Mouse (Mus musculus): ENCODE measurements around the gene Rrp36. TPM values are rescaled to one million over a fixed set of nuclear protein-coding genes. Genes with fewer than 3 reads are reported as not detected.
A peak's percentile ranks its signal among the peaks of the same experiment; 100 is the strongest.

Rrp36 gene
- polyA plus RNA-seq, 1 experiment, result 48.5 TPM

GRCm38 (mm10) chr17:46619683-46620357 is 54.3 kb downstream of the Rrp36 start:
- H3K36me3 ChIP-seq (ENCODE audit: control insufficient read depth, insufficient read depth, low read length, poor library complexity, severe bottlenecking), result no peaks in the 10 kb centered on the region
- H3K4me1 ChIP-seq (ENCODE audit: control insufficient read depth, insufficient read depth, low read length), result peaks cover 24% of the 10 kb centered on the region
- H3K27me3 ChIP-seq (ENCODE audit: control insufficient read depth, insufficient read depth, low read length, poor library complexity, severe bottlenecking), result no peaks in the 10 kb centered on the region
- TF ChIP-seq POLR2A (IDR thresholded peaks at IDR 0.05; ENCODE audit: insufficient read depth, low read length) (no peak), EP300 (IDR thresholded peaks at IDR 0.05; ENCODE audit: insufficient read depth, low read depth, low read length) (no peak)
- H3K4me3 ChIP-seq (ENCODE audit: low read depth, low read length), result no peak overlapping the region
- H3K9ac ChIP-seq (ENCODE audit: low read depth, poor library complexity, severe bottlenecking), result peak overlapping the region; percentile 45
- H3K27ac ChIP-seq (ENCODE audit: insufficient read depth, low read length), result peak overlapping the region; percentile 89
- no peaks in the 10 kb centered on the region for H3K9me3 ChIP-seq (replicated peaks; ENCODE audit: control insufficient read depth, insufficient read depth, low read length, poor library complexity, severe bottlenecking)

DNA sequence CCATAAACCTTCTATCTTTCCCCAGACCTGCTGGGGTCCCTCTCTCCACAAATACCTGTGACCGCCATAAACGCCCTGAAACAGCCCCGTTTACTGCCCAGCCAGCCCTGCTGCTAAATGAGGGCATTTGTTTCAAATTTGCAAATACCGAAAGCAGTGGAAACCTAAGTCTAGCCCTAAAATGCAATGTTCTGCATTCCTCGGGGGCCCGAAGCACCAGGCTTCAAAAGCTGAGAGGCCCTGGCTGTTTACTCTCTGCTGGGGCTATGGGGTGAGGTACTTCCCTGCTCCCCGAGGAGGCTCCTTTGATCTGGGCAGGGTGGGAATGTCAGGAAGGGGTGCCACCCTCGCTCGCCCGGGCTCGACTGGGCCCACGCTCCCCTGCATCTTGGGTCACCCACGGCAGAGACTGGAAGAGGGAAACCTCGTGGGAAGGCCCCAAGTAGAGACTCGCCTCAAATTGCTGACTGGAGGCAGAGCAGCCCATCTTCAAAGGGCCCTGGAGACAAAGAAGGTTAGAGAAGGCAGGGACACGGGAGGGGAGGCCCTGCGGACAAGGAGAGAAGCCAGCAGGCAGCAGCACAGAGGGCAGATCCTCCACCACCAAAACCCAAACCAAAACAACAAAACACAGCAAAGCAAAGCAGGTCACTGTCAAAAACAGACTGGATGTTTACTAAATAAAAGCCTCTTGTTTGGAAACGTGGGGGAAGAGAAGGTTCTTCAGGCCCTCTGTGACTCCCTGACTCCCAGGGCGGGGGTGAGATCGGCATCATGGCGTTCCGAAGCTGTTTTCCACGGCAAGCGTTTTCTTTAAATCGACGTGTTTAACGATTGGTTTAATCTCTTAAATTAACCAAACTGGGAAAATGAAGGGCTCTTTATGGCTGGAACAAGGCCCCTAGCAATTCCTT is 55.1 kb downstream of the Rrp36 start:
- H3K9ac ChIP-seq (ENCODE audit: low read depth, poor library complexity, severe bottlenecking), result peak overlapping the region; percentile 45
- H3K36me3 ChIP-seq (ENCODE audit: control insufficient read depth, insufficient read depth, low read length, poor library complexity, severe bottlenecking), result no peaks in the 10 kb centered on the region
- peak overlapping the region; percentile 89 for H3K27ac ChIP-seq (ENCODE audit: insufficient read depth, low read length)
- H3K4me3 ChIP-seq (ENCODE audit: low read depth, low read length), result peak overlapping the region; percentile 1; the same call in 1 of the 2 replicates
- H3K9me3 ChIP-seq (replicated peaks; ENCODE audit: control insufficient read depth, insufficient read depth, low read length, poor library complexity, severe bottlenecking), result no peaks in the 10 kb centered on the region
- no peak for TF ChIP-seq EP300 (IDR thresholded peaks at IDR 0.05; ENCODE audit: insufficient read depth, low read depth, low read length)
- TF ChIP-seq CTCF (IDR thresholded peaks at IDR 0.05; ENCODE audit: low read depth, low read length), result no peak
- no peak for TF ChIP-seq POLR2A (IDR thresholded peaks at IDR 0.05; ENCODE audit: insufficient read depth, low read length)
- no peaks in the 10 kb centered on the region for H3K27me3 ChIP-seq (ENCODE audit: control insufficient read depth, insufficient read depth, low read length, poor library complexity, severe bottlenecking)
- peaks cover 24% of the 10 kb centered on the region for H3K4me1 ChIP-seq (ENCODE audit: control insufficient read depth, insufficient read depth, low read length)

DNA sequence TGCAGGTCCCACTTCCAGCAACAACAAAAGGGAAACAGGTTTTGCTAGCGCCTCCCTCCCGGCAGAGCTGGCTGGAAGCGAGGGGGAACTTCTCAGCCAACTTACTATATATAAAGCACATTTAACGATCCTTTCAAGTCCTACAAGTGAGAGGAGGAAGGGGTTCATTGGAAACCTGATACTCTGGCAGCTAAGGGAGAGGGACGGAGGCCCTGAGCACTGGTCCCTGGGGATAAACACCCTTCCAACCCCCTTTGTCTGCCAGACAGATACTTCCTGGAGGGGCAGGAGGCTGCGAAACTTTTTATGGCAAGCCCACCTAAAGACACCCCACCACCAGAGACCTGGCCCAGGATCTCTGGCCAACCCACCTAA is 55.8 kb downstream of the Rrp36 start:
- no peaks in the 10 kb centered on the region for H3K27me3 ChIP-seq (ENCODE audit: control insufficient read depth, insufficient read depth, low read length, poor library complexity, severe bottlenecking)
- peak overlapping the region; percentile 45 for H3K9ac ChIP-seq (ENCODE audit: low read depth, poor library complexity, severe bottlenecking)
- peaks cover 27% of the 10 kb centered on the region for H3K4me1 ChIP-seq (ENCODE audit: control insufficient read depth, insufficient read depth, low read length)
- H3K27ac ChIP-seq (ENCODE audit: insufficient read depth, low read length), result peak overlapping the region; percentile 89
- H3K36me3 ChIP-seq (ENCODE audit: control insufficient read depth, insufficient read depth, low read length, poor library complexity, severe bottlenecking), result no peaks in the 10 kb centered on the region
- TF ChIP-seq CTCF (IDR thresholded peaks at IDR 0.05; ENCODE audit: low read depth, low read length) (no peak), POLR2A (IDR thresholded peaks at IDR 0.05; ENCODE audit: insufficient read depth, low read length) (no peak), EP300 (IDR thresholded peaks at IDR 0.05; ENCODE audit: insufficient read depth, low read depth, low read length) (0 out of 2 replicates have a peak, but pooled peaks have one; percentile 64)
- no peaks in the 10 kb centered on the region for H3K9me3 ChIP-seq (replicated peaks; ENCODE audit: control insufficient read depth, insufficient read depth, low read length, poor library complexity, severe bottlenecking)
- H3K4me3 ChIP-seq (ENCODE audit: low read depth, low read length), result peak overlapping the region; percentile 20; the same call in 1 of the 2 replicates

- Histone ChIP-seq H3K9ac (ENCODE audit: low read depth, poor library complexity, severe bottlenecking) (peak overlapping the region; percentile 45), H3K4me3 (ENCODE audit: low read depth, low read length) (no peak overlapping the region)
Observed at GRCm38 (mm10) chr17:46617799-46618198, 56.4 kb downstream of the Rrp36 start.

More at GRCm38 (mm10) chr17:46617799-46618198, 56.4 kb downstream of the Rrp36 start:
- no peak for TF ChIP-seq CTCF (IDR thresholded peaks at IDR 0.05; ENCODE audit: low read depth, low read length)
- TF ChIP-seq POLR2A (IDR thresholded peaks at IDR 0.05; ENCODE audit: insufficient read depth, low read length), result no peak
- no peak for TF ChIP-seq EP300 (IDR thresholded peaks at IDR 0.05; ENCODE audit: insufficient read depth, low read depth, low read length)
- Histone ChIP-seq H3K9me3 (replicated peaks; ENCODE audit: control insufficient read depth, insufficient read depth, low read length, poor library complexity, severe bottlenecking) (no peaks in the 10 kb centered on the region), H3K27me3 (ENCODE audit: control insufficient read depth, insufficient read depth, low read length, poor library complexity, severe bottlenecking) (no peaks in the 10 kb centered on the region), H3K4me1 (ENCODE audit: control insufficient read depth, insufficient read depth, low read length) (peaks cover 27% of the 10 kb centered on the region), H3K36me3 (ENCODE audit: control insufficient read depth, insufficient read depth, low read length, poor library complexity, severe bottlenecking) (no peaks in the 10 kb centered on the region), H3K27ac (ENCODE audit: insufficient read depth, low read length) (peak overlapping the region; percentile 89)

Other genes with a start within 250 kb of the Rrp36 start
- 1.3 TPM in 1 of 2 replicates, not detected in the other for gene Crip3, start 245.4 kb downstream of the Rrp36 start, polyA plus RNA-seq (2011; ENCODE audit: insufficient read depth, insufficient read length, low read depth, missing spikeins)
- 6.0 and 6.1 TPM in 2 replicates for gene Slc22a7, start 235.9 kb downstream of the Rrp36 start, polyA plus RNA-seq (2011; ENCODE audit: insufficient read depth, insufficient read length, low read depth, missing spikeins)
- gene Ttbk1, start 186.7 kb downstream of the Rrp36 start, polyA plus RNA-seq (2011; ENCODE audit: insufficient read depth, insufficient read length, low read depth, missing spikeins), result 0.90 and 1.3 TPM in 2 replicates
- gene Dnph1, start 177.6 kb downstream of the Rrp36 start, polyA plus RNA-seq (2011; ENCODE audit: insufficient read depth, insufficient read length, low read depth, missing spikeins), result 21.8 and 24.1 TPM in 2 replicates
- 4.4 and 6.2 TPM in 2 replicates for gene Cul9, start 128.0 kb downstream of the Rrp36 start, polyA plus RNA-seq (2011; ENCODE audit: insufficient read depth, insufficient read length, low read depth, missing spikeins)
- 40.5 and 42.0 TPM in 2 replicates for gene Srf, start 118.2 kb downstream of the Rrp36 start, polyA plus RNA-seq (2011; ENCODE audit: insufficient read depth, insufficient read length, low read depth, missing spikeins)
- gene Ptk7, start 44.8 kb downstream of the Rrp36 start, polyA plus RNA-seq (2011; ENCODE audit: insufficient read depth, insufficient read length, low read depth, missing spikeins), result 110 and 113 TPM in 2 replicates
- 10.1 TPM in 2 replicates for gene Klc4, start 28.3 kb downstream of the Rrp36 start, polyA plus RNA-seq (2011; ENCODE audit: insufficient read depth, insufficient read length, low read depth, missing spikeins)
- 65.8 and 70.9 TPM in 2 replicates for gene Mrpl2, start 28.1 kb downstream of the Rrp36 start, polyA plus RNA-seq (2011; ENCODE audit: insufficient read depth, insufficient read length, low read depth, missing spikeins)
- gene Cul7, start 24.0 kb downstream of the Rrp36 start, polyA plus RNA-seq (2011; ENCODE audit: insufficient read depth, insufficient read length, low read depth, missing spikeins), result 67.1 and 74.8 TPM in 2 replicates
- gene Mea1, start 4.4 kb upstream of the Rrp36 start, polyA plus RNA-seq (2011; ENCODE audit: insufficient read depth, insufficient read length, low read depth, missing spikeins), result 142 and 147 TPM in 2 replicates
- gene Klhdc3, start 6.6 kb upstream of the Rrp36 start, polyA plus RNA-seq (2011; ENCODE audit: insufficient read depth, insufficient read length, low read depth, missing spikeins), result 90.3 and 97.7 TPM in 2 replicates
- gene Ppp2r5d, start 30.8 kb upstream of the Rrp36 start, polyA plus RNA-seq (2011; ENCODE audit: insufficient read depth, insufficient read length, low read depth, missing spikeins), result 97.3 and 99.4 TPM in 2 replicates
- gene Pex6, start 37.1 kb upstream of the Rrp36 start, polyA plus RNA-seq (2011; ENCODE audit: insufficient read depth, insufficient read length, low read depth, missing spikeins), result 13.0 and 13.4 TPM in 2 replicates
- 3.9 and 4.1 TPM in 2 replicates for gene Gnmt, start 54.8 kb upstream of the Rrp36 start, polyA plus RNA-seq (2011; ENCODE audit: insufficient read depth, insufficient read length, low read depth, missing spikeins)
- gene Cnpy3, start 77.9 kb upstream of the Rrp36 start, polyA plus RNA-seq (2011; ENCODE audit: insufficient read depth, insufficient read length, low read depth, missing spikeins), result 31.2 and 37.2 TPM in 2 replicates
- gene Ptcra, start 89.4 kb upstream of the Rrp36 start, polyA plus RNA-seq (2011; ENCODE audit: insufficient read depth, insufficient read length, low read depth, missing spikeins), result 1.1 and 1.7 TPM in 2 replicates
- gene 2310039H08Rik, start 98.3 kb upstream of the Rrp36 start, polyA plus RNA-seq (2011; ENCODE audit: insufficient read depth, insufficient read length, low read depth, missing spikeins), result 6.7 and 7.2 TPM in 2 replicates
- gene Rpl7l1, start 108.3 kb upstream of the Rrp36 start, polyA plus RNA-seq (2011; ENCODE audit: insufficient read depth, insufficient read length, low read depth, missing spikeins), result 167 and 196 TPM in 2 replicates
- gene Bicral, start 184.1 kb upstream of the Rrp36 start, polyA plus RNA-seq (2011; ENCODE audit: insufficient read depth, insufficient read length, low read depth, missing spikeins), result 24.2 and 26.7 TPM in 2 replicates
- gene Tbcc, start 216.3 kb upstream of the Rrp36 start, polyA plus RNA-seq (2011; ENCODE audit: insufficient read depth, insufficient read length, low read depth, missing spikeins), result 10.6 and 10.8 TPM in 2 replicates
- not detected in 2 replicates for gene Prph2, start 236.1 kb upstream of the Rrp36 start, polyA plus RNA-seq (2011; ENCODE audit: insufficient read depth, insufficient read length, low read depth, missing spikeins)